Mouse (Mus musculus): ENCODE results near the gene Saa4. TPM values are rescaled to one million over a fixed set of nuclear protein-coding genes. Genes with fewer than 3 reads are reported as not detected.
A peak's percentile ranks its signal among the peaks of the same experiment; 100 is the strongest.
"Not testable (repeated sequence)": the region's sequence is repeated elsewhere in the genome, so short reads cannot be mapped to it uniquely, and the experiment has no call there.

The Saa4 gene
- total and polyA plus RNA-seq, 3 experiments = not detected

DNA sequence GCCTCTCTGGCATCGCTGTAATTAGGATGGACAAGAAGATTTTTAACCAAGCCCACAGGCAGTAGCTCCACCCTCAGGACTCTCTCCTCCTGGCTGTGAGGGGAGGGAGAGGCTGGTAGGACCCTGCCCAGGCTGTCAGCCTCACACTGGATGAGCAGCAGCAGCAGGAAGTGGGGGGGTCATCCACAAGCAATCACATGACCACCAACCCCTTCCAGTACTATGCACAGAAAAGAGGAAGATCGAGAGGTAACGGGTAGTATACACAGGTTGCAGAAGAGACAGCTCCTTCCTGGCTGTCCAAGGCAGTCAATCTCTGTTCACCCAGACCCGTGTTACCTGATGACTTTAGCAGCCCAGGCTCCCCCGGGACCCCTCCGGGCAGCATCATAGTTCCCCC, 20.2 kb downstream of the Saa4 start:
- Histone ChIP-seq H3K9me3 (replicated peaks) (no peaks in the 10 kb centered on the region), H3K36me3 (replicated peaks) (peaks cover 11% of the 10 kb centered on the region), H3K4me1 (ENCODE audit: insufficient read depth, low read depth, low read length) (peaks cover 32% of the 10 kb centered on the region), H3K4me3 (ENCODE audit: low read depth, low read length) (no peak overlapping the region), H3K27me3 (ENCODE audit: insufficient read depth, low read length) (no peaks in the 10 kb centered on the region)
- DNase-seq (ENCODE audit: low spot score) (peak; percentile 19), ATAC-seq (ENCODE audit: extremely low read depth, insufficient number of reproducible peaks, low FRiP score, poor library complexity, severe bottlenecking) (no peak)
- TF ChIP-seq TAL1 (conservative IDR thresholded peaks at IDR 0.05; ENCODE audit: low read depth, low read length) = no peak
- no peak for TF ChIP-seq POLR2AphosphoS5 (IDR thresholded peaks at IDR 0.05; ENCODE audit: insufficient replicate concordance, low read depth, low read length)
- TF ChIP-seq GATA2 (IDR thresholded peaks at IDR 0.05; ENCODE audit: borderline replicate concordance, low read depth, low read length) = no peak
- no peak for TF ChIP-seq CTCF (IDR thresholded peaks at IDR 0.05; ENCODE audit: low read depth, low read length)
- no peak for TF ChIP-seq GATA1 (IDR thresholded peaks at IDR 0.05; ENCODE audit: borderline replicate concordance, low read length)

DNA sequence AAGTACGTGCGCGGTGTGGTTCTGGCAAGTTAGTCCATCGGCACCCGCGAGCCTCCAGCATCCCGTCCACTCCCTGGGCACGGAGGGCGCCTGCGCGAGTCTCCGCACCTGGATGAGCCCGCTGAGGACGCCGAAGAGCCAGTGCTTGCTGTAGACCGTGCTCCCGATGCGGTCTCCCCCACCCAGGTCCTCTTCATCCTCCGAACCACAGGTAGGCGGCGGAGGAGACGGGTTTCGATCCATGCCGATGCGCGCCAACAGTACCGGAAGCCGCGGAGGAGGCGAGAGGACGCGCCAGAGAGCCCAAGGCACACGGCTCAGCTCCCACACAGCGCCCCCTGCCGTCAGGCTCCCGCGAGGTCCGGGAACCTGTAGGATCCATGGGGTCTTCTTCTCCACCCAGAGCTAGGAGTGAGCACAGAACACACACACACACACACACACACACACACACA, 22.0 kb downstream of the Saa4 start, which contains the start of gene Saal1:
TSS of gene Saal1 (minus strand) at position 291 of the 455 bp plus-strand sequence.
- H3K4me3 ChIP-seq (ENCODE audit: low read depth, low read length) = peak within 1 kb of the TSS; percentile 97
- peak; percentile 14; the same call in 1 of the 2 replicates for TF ChIP-seq CTCF (IDR thresholded peaks at IDR 0.05; ENCODE audit: low read depth, low read length)
- no peak for TF ChIP-seq TAL1 (conservative IDR thresholded peaks at IDR 0.05; ENCODE audit: low read depth, low read length)
- peak; percentile 59 for DNase-seq (ENCODE audit: low spot score)
- H3K9me3 ChIP-seq (replicated peaks) = no peaks in the 10 kb centered on the region
- H3K36me3 ChIP-seq (replicated peaks) = peaks cover 29% of the 10 kb centered on the region
- peak; percentile 59 for ATAC-seq (ENCODE audit: extremely low read depth, insufficient number of reproducible peaks, low FRiP score, poor library complexity, severe bottlenecking)
- H3K27me3 ChIP-seq (ENCODE audit: insufficient read depth, low read length) = no peaks in the 10 kb centered on the region
- peaks cover 41% of the 10 kb centered on the region for H3K4me1 ChIP-seq (ENCODE audit: insufficient read depth, low read depth, low read length)

DNA sequence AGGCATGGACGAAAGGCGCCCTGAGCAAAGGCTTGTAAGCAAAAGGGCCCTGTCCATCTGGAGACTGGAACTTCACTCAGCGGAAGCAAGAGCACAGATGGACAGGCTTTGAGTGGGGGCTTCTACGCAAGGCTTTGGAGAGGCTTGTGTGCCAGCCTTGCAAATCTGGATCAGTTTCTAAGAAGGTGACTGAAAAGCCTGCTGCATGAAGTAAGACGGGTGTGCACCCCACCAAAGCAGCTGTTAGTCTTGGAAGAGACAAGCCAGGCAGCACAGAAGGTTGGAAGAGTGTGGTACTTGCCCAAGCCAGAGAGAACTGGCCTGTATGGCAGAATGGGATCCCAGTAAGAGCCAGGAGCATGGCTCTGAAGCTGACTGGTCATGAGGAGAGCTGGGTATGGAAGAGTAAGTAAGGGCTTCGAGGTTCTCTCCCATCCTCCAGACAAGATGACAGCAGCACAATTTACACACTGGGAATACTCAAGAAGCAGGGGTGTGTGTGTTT, 31.8 kb downstream of the Saa4 start:
- peaks cover 85% of the 10 kb centered on the region for H3K36me3 ChIP-seq (replicated peaks)
- no peak overlapping the region for H3K4me3 ChIP-seq (ENCODE audit: low read depth, low read length)
- H3K9me3 ChIP-seq (replicated peaks) = no peaks in the 10 kb centered on the region
- ATAC-seq (ENCODE audit: extremely low read depth, insufficient number of reproducible peaks, low FRiP score, poor library complexity, severe bottlenecking) (no peak), DNase-seq (ENCODE audit: low spot score) (no peak)
- TF ChIP-seq GATA2 (IDR thresholded peaks at IDR 0.05; ENCODE audit: borderline replicate concordance, low read depth, low read length) (no peak), POLR2AphosphoS5 (IDR thresholded peaks at IDR 0.05; ENCODE audit: insufficient replicate concordance, low read depth, low read length) (no peak), GATA1 (IDR thresholded peaks at IDR 0.05; ENCODE audit: borderline replicate concordance, low read length) (no peak), CTCF (IDR thresholded peaks at IDR 0.05; ENCODE audit: low read depth, low read length) (no peak), TAL1 (conservative IDR thresholded peaks at IDR 0.05; ENCODE audit: low read depth, low read length) (no peak)
- H3K27me3 ChIP-seq (ENCODE audit: insufficient read depth, low read length) = no peaks in the 10 kb centered on the region
- H3K4me1 ChIP-seq (ENCODE audit: insufficient read depth, low read depth, low read length) = peaks cover 67% of the 10 kb centered on the region

DNA sequence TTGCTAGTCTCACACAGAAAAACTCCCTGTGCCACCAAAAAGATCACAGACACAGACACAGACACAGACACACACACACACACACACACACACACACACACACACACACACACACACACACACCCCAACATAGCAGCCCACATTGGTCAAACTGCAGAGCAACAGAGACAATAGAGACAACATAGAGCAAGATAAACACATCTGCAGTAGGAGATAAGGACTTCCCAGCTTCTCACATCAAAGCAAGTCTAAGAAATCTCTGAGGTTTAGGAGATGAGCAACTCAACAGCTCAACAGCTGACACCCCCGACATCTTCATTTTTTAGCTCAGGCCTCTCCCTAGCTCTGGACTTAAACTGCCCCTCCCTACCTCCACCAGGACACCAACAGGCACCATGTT, 35.6 kb downstream of the Saa4 start:
- no peaks in the 10 kb centered on the region for H3K9me3 ChIP-seq (replicated peaks)
- peak overlapping the region; percentile 51; the same call in 1 of the 2 replicates for H3K4me3 ChIP-seq (ENCODE audit: low read depth, low read length)
- H3K4me1 ChIP-seq (ENCODE audit: insufficient read depth, low read depth, low read length) = peaks cover 48% of the 10 kb centered on the region
- ATAC-seq (ENCODE audit: extremely low read depth, insufficient number of reproducible peaks, low FRiP score, poor library complexity, severe bottlenecking) = peak; percentile 99
- TF ChIP-seq TAL1 (conservative IDR thresholded peaks at IDR 0.05; ENCODE audit: low read depth, low read length) = peak; percentile 80
- TF ChIP-seq GATA1 (IDR thresholded peaks at IDR 0.05; ENCODE audit: borderline replicate concordance, low read length) = no peak
- DNase-seq (ENCODE audit: low spot score) = peak; percentile 78
- H3K27me3 ChIP-seq (ENCODE audit: insufficient read depth, low read length) = no peaks in the 10 kb centered on the region
- peaks cover 60% of the 10 kb centered on the region for H3K36me3 ChIP-seq (replicated peaks)

DNA sequence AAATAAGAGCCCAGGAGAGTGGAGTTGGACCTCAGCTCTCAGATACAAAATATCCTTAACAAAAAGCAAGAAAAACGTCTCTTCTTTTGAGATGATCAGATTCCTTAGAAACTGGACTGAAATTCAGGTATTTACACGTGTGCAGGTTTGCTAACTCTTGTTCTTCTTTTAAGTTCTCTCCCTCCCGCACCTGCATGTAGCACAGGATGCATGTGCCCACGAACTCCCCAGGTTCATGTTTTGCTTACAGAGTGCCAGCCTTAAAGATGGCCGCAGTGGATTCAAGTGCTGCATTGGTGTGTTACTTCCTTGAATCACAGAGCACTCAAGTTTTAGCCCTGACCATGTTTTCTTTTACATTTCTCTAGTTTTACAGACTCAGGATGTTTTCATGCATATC, 45.6 kb downstream of the Saa4 start:
- H3K9me3 ChIP-seq (replicated peaks) = no peaks in the 10 kb centered on the region
- ATAC-seq (ENCODE audit: extremely low read depth, insufficient number of reproducible peaks, low FRiP score, poor library complexity, severe bottlenecking) = no peak
- H3K4me1 ChIP-seq (ENCODE audit: insufficient read depth, low read depth, low read length) = peaks cover 51% of the 10 kb centered on the region
- no peaks in the 10 kb centered on the region for H3K27me3 ChIP-seq (ENCODE audit: insufficient read depth, low read length)
- no peak overlapping the region for H3K4me3 ChIP-seq (ENCODE audit: low read depth, low read length)
- peaks cover 55% of the 10 kb centered on the region for H3K36me3 ChIP-seq (replicated peaks)
- TF ChIP-seq CTCF (IDR thresholded peaks at IDR 0.05; ENCODE audit: low read depth, low read length) = no peak
- no peak for DNase-seq (ENCODE audit: low spot score)

DNA sequence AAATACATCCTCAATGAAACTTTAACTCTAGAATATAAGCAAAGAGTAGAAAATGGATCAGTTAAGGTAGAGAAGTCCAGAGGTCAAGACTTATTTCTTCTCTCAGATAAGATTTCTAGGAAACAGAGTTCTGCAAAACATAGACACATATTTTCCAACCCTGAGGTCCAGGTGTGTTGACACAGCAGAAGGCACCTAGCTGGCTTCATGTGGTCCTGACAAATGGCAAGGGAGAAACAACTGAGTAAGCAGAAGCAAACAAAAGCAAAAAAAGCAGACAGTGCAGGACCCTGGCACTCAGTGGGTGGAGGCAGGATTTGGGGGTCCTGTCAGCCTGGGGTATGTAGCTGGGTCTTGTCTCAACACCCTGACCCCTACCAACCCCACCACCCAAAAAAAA, 51.7 kb downstream of the Saa4 start:
- H3K4me3 ChIP-seq (ENCODE audit: low read depth, low read length) = no peak overlapping the region; the same call in 1 of the 2 replicates
- H3K4me1 ChIP-seq (ENCODE audit: insufficient read depth, low read depth, low read length) = peaks cover 77% of the 10 kb centered on the region
- no peaks in the 10 kb centered on the region for H3K27me3 ChIP-seq (ENCODE audit: insufficient read depth, low read length)
- TF ChIP-seq GATA1 (IDR thresholded peaks at IDR 0.05; ENCODE audit: borderline replicate concordance, low read length) (no peak), CTCF (IDR thresholded peaks at IDR 0.05; ENCODE audit: low read depth, low read length) (no peak), GATA2 (IDR thresholded peaks at IDR 0.05; ENCODE audit: borderline replicate concordance, low read depth, low read length) (no peak), TAL1 (conservative IDR thresholded peaks at IDR 0.05; ENCODE audit: low read depth, low read length) (no peak), POLR2AphosphoS5 (IDR thresholded peaks at IDR 0.05; ENCODE audit: insufficient replicate concordance, low read depth, low read length) (no peak)
- DNase-seq (ENCODE audit: low spot score) = no peak
- no peak for ATAC-seq (ENCODE audit: extremely low read depth, insufficient number of reproducible peaks, low FRiP score, poor library complexity, severe bottlenecking)
- peaks cover 11% of the 10 kb centered on the region for H3K36me3 ChIP-seq (replicated peaks)
- H3K9me3 ChIP-seq (replicated peaks) = no peaks in the 10 kb centered on the region

DNA sequence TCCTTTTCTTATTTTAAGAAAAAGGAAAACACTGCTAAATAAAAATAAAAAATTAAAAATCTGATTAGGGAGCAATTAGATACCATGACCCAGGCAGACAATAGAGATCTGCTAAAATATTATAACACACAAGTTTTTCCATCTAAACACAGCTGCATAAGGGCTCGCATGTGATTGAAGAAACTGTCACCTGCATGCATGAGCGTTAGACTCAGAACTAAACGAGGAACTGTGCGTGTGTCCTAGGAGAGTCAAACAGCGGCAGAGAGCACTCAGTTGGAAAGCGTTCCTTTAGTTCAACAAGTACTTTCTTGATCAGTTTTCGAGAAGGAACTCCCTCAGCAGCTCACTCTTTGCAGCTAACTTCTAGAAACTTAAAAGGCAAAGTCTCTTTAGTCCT, 53.4 kb downstream of the Saa4 start:
- DNase-seq (ENCODE audit: low spot score); H3K9me3 ChIP-seq (replicated peaks); H3K36me3 ChIP-seq (replicated peaks); H3K4me3 ChIP-seq (ENCODE audit: low read depth, low read length); H3K27me3 ChIP-seq (ENCODE audit: insufficient read depth, low read length); ATAC-seq (ENCODE audit: extremely low read depth, insufficient number of reproducible peaks, low FRiP score, poor library complexity, severe bottlenecking): not testable (repeated sequence)
- peaks cover 84% of the 10 kb centered on the region for H3K4me1 ChIP-seq (ENCODE audit: insufficient read depth, low read depth, low read length)

Measured in G1E (cell line).